Mouse (Mus musculus) left cerebral cortex, postnatal 10 days (tissue): ENCODE results near the gene Afp. TPM values are rescaled to one million over a fixed set of nuclear protein-coding genes. Genes with fewer than 3 reads are reported as not detected.

Experiments
- DNase-seq, 2 experiments: peaks; one replicate each; pipeline ENCODE4 v3.0.0; 2021 to 2022; ENCODE audit warnings: low spot score in 2 of 2, mixed read lengths in 1 of 2; ENCODE audit errors: extremely low spot score in 1 of 2
- intact Hi-C: fragments of 180-260 bp; cut with DNase I; formaldehyde crosslinking; loops from one replicate; pipeline ENCODE4 v1.15.1; 2025
- total RNA-seq, 2 experiments: library from RNA; stranded (reverse); gene quantifications; 2 replicates each; pipeline ENCODE4 v1.2.3; 2021

The Afp gene
- total RNA-seq, 2 experiments from 2014 or later: 0.20 TPM; not detected in 1

DNA sequence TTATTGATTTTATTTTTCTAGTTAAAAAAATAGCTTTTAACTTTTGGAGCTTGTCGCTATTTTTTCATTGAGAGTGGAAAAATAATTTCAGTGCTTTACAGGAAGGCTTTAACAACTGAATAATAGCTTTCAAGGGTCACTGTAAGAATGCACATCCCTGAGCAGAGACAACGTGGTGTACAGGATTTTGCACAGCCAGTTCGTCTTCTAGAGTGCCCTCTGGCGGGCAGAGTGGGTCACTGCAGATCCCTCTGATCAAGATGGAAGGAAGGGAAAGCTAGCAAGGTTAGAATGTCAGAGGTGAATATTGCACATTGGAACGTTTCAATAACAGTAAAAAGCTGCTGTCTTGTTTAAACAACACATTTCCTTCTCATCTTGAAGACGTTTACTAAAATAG lies 10.2 kb downstream of the Afp start:
- intact Hi-C loops: loop anchor here (5.0 to 10.0 kb wide), 2 partner anchors 84 to 293 kb away; no protein-coding TSS in a partner anchor
- DNase-seq: peak; percentile 66 to 68

DNA sequence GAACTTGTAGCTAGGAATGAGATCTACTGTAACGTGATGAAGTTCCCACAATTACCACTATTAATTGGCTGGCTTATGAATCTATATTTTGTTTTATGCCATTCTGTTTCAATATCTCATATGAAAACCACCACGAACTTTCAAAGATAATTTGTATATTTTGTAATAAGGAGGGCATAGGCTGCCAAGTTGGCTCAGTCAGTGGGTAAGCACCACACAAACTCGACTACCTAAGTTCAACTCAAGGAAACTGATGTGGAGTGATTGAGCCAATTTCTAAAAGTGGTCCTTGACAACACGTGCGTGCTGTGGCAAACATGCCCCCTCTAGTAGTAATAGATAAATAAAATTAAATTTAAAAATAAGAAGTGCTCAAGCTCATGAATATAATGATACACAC lies 11.2 kb downstream of the Afp start:
- intact Hi-C loops: loop anchor here (5.0 to 10.0 kb wide), 2 partner anchors 83 to 294 kb away; no protein-coding TSS in a partner anchor

DNA sequence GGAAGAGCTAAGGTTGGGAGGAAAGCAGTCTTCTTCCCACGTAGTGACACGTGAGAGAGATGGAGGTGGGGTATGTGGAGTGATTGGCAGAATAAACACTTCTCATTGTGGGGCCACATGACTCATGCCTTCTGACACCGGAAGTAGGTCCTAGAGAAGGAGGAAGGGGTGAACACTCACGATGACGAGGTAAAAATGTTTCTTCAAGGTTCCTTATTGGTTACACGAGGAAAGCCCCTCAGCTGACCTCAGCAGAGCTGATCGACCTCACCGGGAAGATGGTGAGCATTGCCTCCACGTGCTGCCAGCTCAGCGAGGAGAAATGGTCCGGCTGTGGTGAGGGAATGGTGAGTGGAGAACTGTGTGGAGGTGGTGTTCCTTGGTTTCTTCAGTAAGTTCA lies 14.2 kb downstream of the Afp start:
- DNase-seq: no peak
- intact Hi-C loops: loop anchor here (5.0 to 10.0 kb wide), 2 partner anchors 80 to 297 kb away; no protein-coding TSS in a partner anchor

More for the DNA sequence above, 11.2 kb downstream of the Afp start:
- DNase-seq: no peak

DNA sequence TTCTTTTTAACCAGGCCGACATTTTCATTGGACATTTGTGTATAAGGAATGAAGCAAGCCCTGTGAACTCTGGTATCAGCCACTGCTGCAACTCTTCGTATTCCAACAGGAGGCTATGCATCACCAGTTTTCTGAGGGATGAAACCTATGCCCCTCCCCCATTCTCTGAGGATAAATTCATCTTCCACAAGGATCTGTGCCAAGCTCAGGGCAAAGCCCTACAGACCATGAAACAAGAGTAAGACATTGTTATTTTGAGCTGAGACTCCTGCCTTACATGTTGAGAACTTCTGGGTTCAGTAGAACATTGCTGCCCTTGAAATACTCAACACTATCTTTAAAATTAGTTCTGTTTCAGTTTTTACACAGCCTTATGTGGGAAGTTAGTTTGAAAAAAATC lies 16.0 kb downstream of the Afp start:
- DNase-seq: no peak
- intact Hi-C loops: loop anchor here (10.0 kb wide), 1 partner anchor 78 kb away; no protein-coding TSS in a partner anchor

DNA sequence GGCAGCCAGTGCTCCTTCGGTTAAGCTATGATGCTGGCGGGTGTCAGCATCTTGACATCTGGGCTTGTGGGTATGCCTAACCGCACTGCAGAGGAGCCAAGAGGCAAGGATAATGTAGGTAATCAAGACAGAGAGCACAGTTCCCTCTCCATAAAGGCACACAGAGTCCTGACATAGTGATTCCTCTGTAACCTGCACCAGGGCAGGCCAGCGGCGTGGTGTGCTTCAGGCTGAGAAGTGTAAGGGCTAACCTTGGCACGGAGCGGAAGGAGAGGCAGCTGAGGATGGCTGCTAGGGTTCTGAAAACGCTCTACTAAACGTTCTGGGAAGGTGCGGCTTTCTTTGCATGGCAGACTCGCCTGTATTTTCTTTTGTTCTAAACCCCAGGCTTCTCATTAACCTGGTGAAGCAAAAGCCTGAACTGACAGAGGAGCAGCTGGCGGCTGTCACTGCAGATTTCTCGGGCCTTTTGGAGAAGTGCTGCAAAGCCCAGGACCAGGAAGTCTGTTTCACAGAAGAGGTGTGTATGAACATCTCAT lies 16.9 kb downstream of the Afp start:
- DNase-seq: no peak
- intact Hi-C loops: loop anchor here (10.0 kb wide), 1 partner anchor 77 kb away; no protein-coding TSS in a partner anchor

DNA sequence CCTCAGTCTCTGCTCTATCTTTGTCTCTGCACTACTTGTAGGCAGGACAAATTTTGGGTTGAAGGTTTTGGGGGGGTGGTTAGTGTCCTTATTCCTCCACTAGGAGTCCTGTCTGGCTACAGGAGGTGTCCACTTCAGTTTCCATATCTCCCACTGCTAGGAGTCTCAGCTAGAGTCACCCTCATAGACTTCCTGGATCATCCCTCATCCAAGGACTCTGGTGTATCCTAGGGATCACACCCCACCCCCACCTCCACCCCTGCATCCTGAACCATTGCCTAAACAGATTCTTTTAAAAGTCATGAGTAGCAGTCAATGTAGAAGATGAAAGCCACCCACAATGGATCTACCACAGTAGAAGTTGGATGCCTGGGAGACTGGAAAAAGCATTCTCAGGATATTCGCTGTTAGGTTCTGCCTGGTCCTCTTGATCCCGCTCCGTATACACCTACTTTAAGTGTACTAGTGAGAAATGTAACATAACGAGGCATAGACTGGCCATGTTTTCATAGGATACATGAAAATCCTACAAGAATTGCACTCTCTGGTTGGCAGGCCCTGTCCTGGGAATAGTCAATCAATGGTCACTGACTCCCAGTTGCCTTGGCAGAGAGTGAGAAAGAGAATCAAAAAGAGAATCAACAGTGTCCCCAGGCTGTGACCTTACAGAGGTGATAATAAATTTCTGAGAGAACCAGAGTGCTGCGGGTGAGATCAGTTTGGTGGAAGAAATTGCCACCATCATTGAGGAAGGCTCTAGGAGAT lies 19.5 kb downstream of the Afp start:
- intact Hi-C loops: loop anchor here (10.0 kb wide), 1 partner anchor 75 kb away; no protein-coding TSS in a partner anchor
- DNase-seq: no peak

DNA sequence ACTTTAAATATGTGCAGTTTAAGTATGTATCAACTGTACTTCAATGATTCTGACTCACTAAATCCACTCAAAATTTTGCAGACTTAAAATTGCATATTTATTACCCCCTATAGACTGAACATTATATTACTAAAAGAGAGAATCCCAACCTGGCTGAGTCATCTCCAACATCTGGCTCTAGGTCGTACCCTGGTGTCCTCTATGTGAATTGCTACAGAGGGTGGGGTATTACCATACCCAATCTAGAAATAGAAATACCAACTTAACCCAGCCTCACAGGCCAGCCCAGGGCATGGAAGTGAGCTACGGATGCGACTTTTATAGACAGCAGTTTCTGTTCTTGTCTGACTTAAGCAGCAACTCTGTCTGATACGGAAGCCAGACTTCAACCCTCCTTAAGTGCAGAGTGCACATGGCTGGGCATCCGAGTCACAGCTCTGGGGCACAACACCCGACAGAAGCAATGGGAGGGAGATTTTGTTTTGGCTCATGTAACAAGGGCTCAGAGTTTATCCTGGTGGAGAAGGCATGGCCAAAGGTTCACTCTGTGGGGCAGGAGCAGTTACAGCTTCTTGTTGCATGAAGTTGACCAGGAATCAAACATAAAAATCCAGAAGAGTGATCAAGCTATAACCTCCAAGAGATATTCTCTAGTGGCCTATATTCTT lies 21.9 kb downstream of the Afp start:
- no peak for DNase-seq
- intact Hi-C loops: no loop called here

DNA sequence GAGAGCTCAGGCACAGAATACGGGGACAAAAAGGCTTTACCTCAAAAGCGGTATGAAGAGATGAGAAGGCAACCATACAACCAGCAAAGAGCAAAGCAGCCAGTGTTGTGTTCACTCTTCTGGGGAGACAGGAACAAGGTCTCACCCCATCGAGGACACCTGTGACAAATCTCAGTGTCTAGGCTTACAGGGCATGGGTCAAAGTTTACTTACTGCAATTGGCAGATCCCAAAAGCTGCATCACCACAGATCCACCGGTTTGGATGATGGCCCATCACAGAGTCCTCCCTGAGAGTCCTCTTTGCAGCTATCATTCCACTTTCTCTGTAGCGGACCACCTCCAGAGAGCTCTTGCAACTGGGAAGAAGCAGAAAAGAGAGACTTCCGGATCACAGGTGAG lies 25.0 kb downstream of the Afp start:
- intact Hi-C loops: no loop called here
- no peak for DNase-seq

DNA sequence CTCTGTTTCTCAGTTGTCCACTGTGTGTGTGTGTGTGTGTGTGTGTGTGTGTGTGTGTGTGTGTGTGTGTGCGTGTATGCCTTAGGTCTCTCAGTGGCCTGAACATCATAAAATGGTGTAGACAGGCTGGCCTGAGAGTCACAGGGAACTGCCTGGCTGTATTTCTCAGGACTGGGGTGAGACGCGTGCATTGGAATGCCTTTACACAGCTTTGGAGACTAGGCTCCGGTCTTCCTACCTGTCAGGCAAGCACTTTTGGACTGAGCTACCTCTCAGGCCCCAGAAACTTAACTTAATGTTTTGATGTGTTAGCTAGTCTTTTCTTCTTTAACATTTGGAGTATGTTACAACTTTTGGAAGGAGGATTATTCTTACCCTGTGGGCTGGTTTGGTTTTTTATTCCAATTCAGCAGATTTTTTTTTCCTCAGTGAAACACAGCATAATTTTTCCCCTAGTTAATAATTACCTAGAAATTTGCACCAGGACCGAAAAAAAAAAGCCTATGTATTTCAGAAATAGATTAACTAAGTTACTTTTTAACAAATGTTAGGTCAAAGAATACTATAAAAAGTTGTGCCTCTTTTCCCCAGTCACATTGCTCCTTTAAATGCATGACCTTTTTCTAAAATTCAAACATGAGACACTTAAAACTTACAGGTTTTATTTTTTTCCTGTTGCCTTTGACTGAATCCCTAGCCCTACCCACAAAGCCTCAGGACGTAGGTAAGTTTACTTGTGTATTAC lies 28.0 kb downstream of the Afp start, which contains the start of gene Afm:
Gene Afm, plus strand, starts transcription at position 577 of the 745 bp plus-strand sequence.
- no peak for DNase-seq
- intact Hi-C loops: no loop called here

DNA sequence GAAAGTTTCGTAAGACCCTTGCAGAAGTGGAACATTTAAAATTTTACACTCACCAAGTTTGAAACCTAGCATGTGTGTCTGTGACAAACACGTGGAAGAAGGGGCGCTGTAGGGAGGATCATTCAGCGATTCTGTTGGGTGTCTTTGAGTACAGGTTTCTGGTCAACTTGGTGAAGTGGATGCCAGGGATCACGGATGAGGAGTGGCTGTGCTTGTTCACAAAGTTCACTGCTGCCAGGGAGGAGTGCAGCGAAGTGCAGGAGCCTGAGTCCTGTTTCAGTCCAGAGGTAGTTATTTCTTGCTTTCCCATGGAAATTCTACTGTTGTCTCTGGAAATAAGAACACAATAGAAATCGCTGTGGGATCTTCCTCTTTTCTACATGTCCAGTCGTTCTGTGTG lies 60.7 kb downstream of the Afp start:
- intact Hi-C loops: no loop called here

DNA sequence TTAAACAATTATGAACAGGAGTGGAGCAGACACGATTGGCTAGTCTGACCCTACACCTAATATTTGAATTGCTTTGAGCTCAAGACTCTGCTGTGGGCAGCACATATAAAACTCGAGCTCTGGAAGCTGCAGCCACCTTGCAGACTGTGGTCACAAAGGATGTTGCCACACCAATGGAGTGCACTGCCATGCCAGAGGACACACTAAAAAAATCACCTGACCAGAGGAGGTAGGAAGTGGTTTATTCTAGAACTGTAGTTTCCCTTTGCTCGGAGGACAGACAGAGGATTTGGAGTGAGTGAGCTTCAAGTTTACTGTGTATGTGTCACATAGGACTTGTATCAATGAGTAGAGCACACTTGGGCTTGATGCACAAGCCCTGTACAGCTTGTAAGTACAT lies 65.5 kb downstream of the Afp start:
- DNase-seq: no peak
- intact Hi-C loops: no loop called here

More for the DNA sequence above, 60.7 kb downstream of the Afp start:
- DNase-seq: no peak

Other genes with a start within 250 kb of the Afp start
- 100 to 1,000 TPM; 108 TPM for gene Ankrd17, start 124.2 kb upstream of the Afp start, total RNA-seq
- 1 to 10 TPM; 1.1 to 1.3 TPM for gene Gm9958, start 123.5 kb upstream of the Afp start, total RNA-seq
- gene Alb, start 29.8 kb upstream of the Afp start, total RNA-seq: under 1 TPM in 1 of 2 experiments, not detected in 1; 0.28 TPM
- not detected for gene Afm, start 28.2 kb downstream of the Afp start, total RNA-seq
- gene 5830473C10Rik, start 70.4 kb downstream of the Afp start, total RNA-seq: 1 to 10 TPM in 1 of 2 experiments, under 1 TPM in 1; 0.89 to 1.1 TPM
- gene Rassf6, start 149.9 kb downstream of the Afp start, total RNA-seq: 1 to 10 TPM in 1 of 2 experiments, under 1 TPM in 1; 0.81 to 1.9 TPM